Mouse (Mus musculus) forebrain, embryonic 14.5 days (tissue): ENCODE measurements around the gene Ppm1k. TPM values are rescaled to one million over a fixed set of nuclear protein-coding genes. Genes with fewer than 3 reads are reported as not detected.

Source experiments
- ATAC-seq: fragments of 200-750 bp; cut with Nextera tagmentation; 2 replicates; pipeline ENCODE4 v1.8.0; 2017; ENCODE audit warnings: mild to moderate bottlenecking, moderate library complexity
- DNase-seq: peaks from one replicate; pipeline ENCODE4 v3.0.0-alpha.2; 2015; ENCODE audit warnings: low spot score
- H3K27ac ChIP-seq: fragments of 300-500 bp; sonication (generic); 2 replicates; pipeline ENCODE4 v1.5.1; 2014; ENCODE audit warnings: low read depth, mild to moderate bottlenecking, control low read depth, low read length, moderate library complexity
- H3K27me3 ChIP-seq: fragments of 300-500 bp; sonication (generic); replicated peaks from 2 replicates; pipeline ENCODE4 v1.6.1; 2014; ENCODE audit warnings: low read length, control low read depth, mixed read lengths; ENCODE audit not compliant: control insufficient read depth, insufficient read depth
- H3K36me3 ChIP-seq: fragments of 300-500 bp; sonication (generic); 2 replicates; pipeline ENCODE4 v1.6.1; 2014; ENCODE audit warnings: low read length, control low read depth; ENCODE audit not compliant: control insufficient read depth, insufficient read depth
- H3K4me1 ChIP-seq: fragments of 300-500 bp; sonication (generic); 2 replicates; pipeline ENCODE4 v1.6.1; 2014; ENCODE audit warnings: antibody characterized with exemption, low read length, control low read depth; ENCODE audit not compliant: control insufficient read depth, insufficient read depth
- H3K4me2 ChIP-seq: fragments of 300-500 bp; sonication (generic); 2 replicates; pipeline ENCODE4 v1.6.1; 2014; ENCODE audit warnings: mild to moderate bottlenecking, control low read depth, low read length
- H3K4me3 ChIP-seq: fragments of 300-500 bp; sonication (generic); 2 replicates; pipeline ENCODE4 v1.5.1; 2014; ENCODE audit warnings: low read depth, low read length, control low read depth
- H3K9ac ChIP-seq: fragments of 300-500 bp; sonication (generic); 2 replicates; pipeline ENCODE4 v1.6.1; 2014; ENCODE audit warnings: mild to moderate bottlenecking, low read length, control low read depth, moderate library complexity
- H3K9me3 ChIP-seq: fragments of 300-500 bp; sonication (generic); replicated peaks from 2 replicates; pipeline ENCODE4 v1.6.1; 2016; ENCODE audit warnings: low read length, control low read depth, mixed read lengths; ENCODE audit not compliant: control insufficient read depth
- WGBS: fragments of 180-500 bp; shearing (Covaris S2); extraction: QIAGEN DNeasy Blood & Tissue Kit; methylation state at CpG from one replicate; pipeline ENCODE4 v1.1.7; 2014; 5-methylcytosine and 5-hydroxymethylcytosine counted together
- polyA plus RNA-seq: library from polyadenylated mRNA; unstranded; fragments of >200 nt; fragmentation: Nextera tagmentation; extraction: Ambion mirVana; gene quantifications from 2 replicates; pipeline ENCODE4 v1.2.1, GENCODE M21; 2014

Gene Ppm1k
- polyA plus RNA-seq, 1 experiment from 2014 or later, result 4.9 TPM

GRCm38 (mm10) chr6:57534611-57535286 is 519 bp downstream of the Ppm1k start:
- H3K27me3 ChIP-seq, result no peaks in the 10 kb centered on the region
- H3K27ac ChIP-seq, result peak overlapping the region; percentile 55; the same call in 1 of the 2 replicates
- WGBS, result under 1% methylated on average over 31 of the region's 31 CpGs
- ATAC-seq, result peak; percentile 47
- H3K4me2 ChIP-seq, result peak overlapping the region; percentile 87
- H3K9ac ChIP-seq, result peak overlapping the region; percentile 81
- peak overlapping the region; percentile 69 for H3K4me3 ChIP-seq
- H3K9me3 ChIP-seq, result no peaks in the 10 kb centered on the region
- H3K4me1 ChIP-seq, result peaks cover 8% of the 10 kb centered on the region; the same call in 1 of the 2 replicates
- no peaks in the 10 kb centered on the region for H3K36me3 ChIP-seq
- DNase-seq, result peak; percentile 57

GRCm38 (mm10) chr6:57534231-57534610 is 1.0 kb downstream of the Ppm1k start:
- no peaks in the 10 kb centered on the region for H3K36me3 ChIP-seq
- peak overlapping the region; percentile 81 for H3K9ac ChIP-seq
- peak overlapping the region; percentile 87 for H3K4me2 ChIP-seq
- H3K4me3 ChIP-seq, result peak overlapping the region; percentile 69
- no peaks in the 10 kb centered on the region for H3K9me3 ChIP-seq
- ATAC-seq (no peak), DNase-seq (peak; percentile 19)
- H3K27me3 ChIP-seq, result no peaks in the 10 kb centered on the region
- H3K27ac ChIP-seq, result no peak overlapping the region
- H3K4me1 ChIP-seq, result peaks cover 8% of the 10 kb centered on the region; the same call in 1 of the 2 replicates
- WGBS, result 4% methylated on average over 8 of the region's 8 CpGs

GRCm38 (mm10) chr6:57533410-57533809 is 1.9 kb downstream of the Ppm1k start:
- ATAC-seq (no peak), DNase-seq (no peak)
- Histone ChIP-seq H3K27me3 (no peaks in the 10 kb centered on the region), H3K4me3 (no peak overlapping the region), H3K9me3 (no peaks in the 10 kb centered on the region), H3K9ac (no peak overlapping the region), H3K4me1 (peaks cover 8% of the 10 kb centered on the region; the same call in 1 of the 2 replicates), H3K36me3 (no peaks in the 10 kb centered on the region), H3K4me2 (peak overlapping the region; percentile 87), H3K27ac (no peak overlapping the region)
- 77% methylated on average over 2 of the region's 2 CpGs for WGBS

- no peak for ATAC-seq
- Histone ChIP-seq H3K36me3 (no peaks in the 10 kb centered on the region), H3K4me1 (peaks cover 8% of the 10 kb centered on the region; the same call in 1 of the 2 replicates), H3K27me3 (no peaks in the 10 kb centered on the region), H3K27ac (no peak overlapping the region), H3K9ac (no peak overlapping the region), H3K9me3 (no peaks in the 10 kb centered on the region), H3K4me2 (no peak overlapping the region), H3K4me3 (no peak overlapping the region)
- DNase-seq, result no peak
- WGBS, result 91% methylated on average over 1 of the region's 1 CpGs
These were observed 3.2 kb downstream of the Ppm1k start for GRCm38 (mm10) chr6:57532022-57532421.

GRCm38 (mm10) chr6:57531441-57531840 is 3.8 kb downstream of the Ppm1k start:
- Histone ChIP-seq H3K27me3 (no peaks in the 10 kb centered on the region), H3K4me3 (no peak overlapping the region), H3K36me3 (no peaks in the 10 kb centered on the region), H3K4me2 (no peak overlapping the region), H3K27ac (no peak overlapping the region), H3K4me1 (peaks cover 8% of the 10 kb centered on the region; the same call in 1 of the 2 replicates), H3K9me3 (no peaks in the 10 kb centered on the region), H3K9ac (no peak overlapping the region)
- ATAC-seq, result no peak
- DNase-seq, result no peak
- WGBS, result 90% methylated on average over 1 of the region's 1 CpGs

- DNase-seq (no peak), ATAC-seq (no peak)
- H3K36me3 ChIP-seq, result no peaks in the 10 kb centered on the region
These were observed 4.3 kb downstream of the Ppm1k start for GRCm38 (mm10) chr6:57531011-57531410.

GRCm38 (mm10) chr6:57529336-57529845 is 5.9 kb downstream of the Ppm1k start:
- Histone ChIP-seq H3K9ac (no peak overlapping the region), H3K4me1 (peaks cover 8% of the 10 kb centered on the region; the same call in 1 of the 2 replicates), H3K27ac (no peak overlapping the region), H3K27me3 (no peaks in the 10 kb centered on the region), H3K4me2 (no peak overlapping the region), H3K36me3 (no peaks in the 10 kb centered on the region), H3K4me3 (no peak overlapping the region), H3K9me3 (no peaks in the 10 kb centered on the region)
- ATAC-seq (no peak), DNase-seq (no peak)
- 95% methylated on average over 1 of the region's 1 CpGs for WGBS

More at GRCm38 (mm10) chr6:57531011-57531410, 4.3 kb downstream of the Ppm1k start:
- H3K9ac ChIP-seq, result no peak overlapping the region
- no peaks in the 10 kb centered on the region for H3K27me3 ChIP-seq
- H3K4me2 ChIP-seq, result no peak overlapping the region
- H3K4me3 ChIP-seq, result no peak overlapping the region
- no peaks in the 10 kb centered on the region for H3K9me3 ChIP-seq
- 79% methylated on average over 4 of the region's 4 CpGs for WGBS
- no peak overlapping the region for H3K27ac ChIP-seq
- peaks cover 8% of the 10 kb centered on the region; the same call in 1 of the 2 replicates for H3K4me1 ChIP-seq

- WGBS, result 90% methylated on average over 2 of the region's 2 CpGs
- no peaks in the 10 kb centered on the region for H3K4me1 ChIP-seq
- no peak overlapping the region for H3K27ac ChIP-seq
- H3K4me2 ChIP-seq, result no peak overlapping the region
- no peak overlapping the region for H3K4me3 ChIP-seq
- DNase-seq, result no peak
- H3K36me3 ChIP-seq, result 0 out of 2 replicates have a peak, but pooled peaks cover 2% of the 10 kb centered on the region
- no peak for ATAC-seq
- H3K9me3 ChIP-seq, result no peaks in the 10 kb centered on the region
- no peak overlapping the region for H3K9ac ChIP-seq
- H3K27me3 ChIP-seq, result no peaks in the 10 kb centered on the region
These were observed 8.3 kb downstream of the Ppm1k start for GRCm38 (mm10) chr6:57526933-57527332.

GRCm38 (mm10) chr6:57524742-57525141 is 10.5 kb downstream of the Ppm1k start:
- no peak overlapping the region for H3K4me2 ChIP-seq
- WGBS, result 93% methylated on average over 10 of the region's 10 CpGs
- no peak overlapping the region for H3K27ac ChIP-seq
- no peak overlapping the region for H3K9ac ChIP-seq
- no peaks in the 10 kb centered on the region for H3K4me1 ChIP-seq
- DNase-seq (no peak), ATAC-seq (no peak)
- no peak overlapping the region for H3K4me3 ChIP-seq
- no peaks in the 10 kb centered on the region for H3K27me3 ChIP-seq
- no peaks in the 10 kb centered on the region for H3K9me3 ChIP-seq
- H3K36me3 ChIP-seq, result 0 out of 2 replicates have a peak, but pooled peaks cover 3% of the 10 kb centered on the region
